Mouse (Mus musculus) cerebellum, postnatal 4 days (tissue): Measurements from ENCODE around the gene Acot2.
A peak's percentile ranks its signal among the peaks of the same experiment; 100 is the strongest.
"Not testable (repeated sequence)": the region's sequence is repeated elsewhere in the genome, so short reads cannot be mapped to it uniquely, and the experiment has no call there.

Experiments
- DNase-seq, 2 experiments: peaks; one replicate each; pipeline ENCODE4 v3.0.0; 2022; ENCODE audit warnings: low spot score in 2 of 2, mixed read lengths in 1 of 2

Acot2 gene

DNA sequence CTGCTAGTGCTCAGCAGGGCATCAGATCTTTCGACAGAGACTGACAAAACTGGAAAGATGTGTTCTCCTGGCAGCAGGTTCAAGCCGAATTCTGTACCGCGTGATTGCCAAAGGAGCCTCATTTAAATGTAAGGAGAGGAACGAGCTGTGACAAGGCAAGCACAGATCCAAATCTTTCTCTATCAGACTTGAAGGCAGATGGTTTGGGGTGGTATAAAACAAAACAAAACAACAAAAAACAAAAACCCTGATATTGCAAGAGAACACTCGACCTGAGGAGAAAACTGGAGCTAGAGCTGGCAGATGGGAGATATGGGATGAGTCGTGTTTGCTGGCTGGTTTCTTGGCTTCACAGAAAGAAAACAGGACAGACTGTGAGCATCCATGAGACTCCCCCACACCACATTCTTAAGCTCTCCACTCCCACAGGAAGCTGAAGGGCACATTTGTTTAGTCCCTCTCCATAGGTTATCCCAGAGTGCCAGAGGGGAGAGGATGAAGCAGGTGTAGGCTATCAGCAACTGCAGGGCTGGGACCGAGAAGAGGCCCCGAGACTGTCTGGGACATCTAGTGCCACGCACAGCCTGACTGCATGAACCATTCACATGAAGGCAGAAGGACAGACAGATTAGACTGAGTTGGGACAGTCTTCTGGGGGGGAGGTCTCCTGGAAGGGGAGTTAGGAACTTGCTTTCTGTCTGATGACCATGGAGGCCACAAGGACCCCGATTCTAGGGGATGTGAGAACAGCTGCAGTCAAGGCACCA is 10.9 kb downstream of the Acot2 start:
- DNase-seq = peak in 1 of 2 experiments; percentile 12

GRCm38 (mm10) chr12:83999237-83999636 is 11.6 kb downstream of the Acot2 start:
- DNase-seq = peak in 1 of 2 experiments; percentile 5

DNA sequence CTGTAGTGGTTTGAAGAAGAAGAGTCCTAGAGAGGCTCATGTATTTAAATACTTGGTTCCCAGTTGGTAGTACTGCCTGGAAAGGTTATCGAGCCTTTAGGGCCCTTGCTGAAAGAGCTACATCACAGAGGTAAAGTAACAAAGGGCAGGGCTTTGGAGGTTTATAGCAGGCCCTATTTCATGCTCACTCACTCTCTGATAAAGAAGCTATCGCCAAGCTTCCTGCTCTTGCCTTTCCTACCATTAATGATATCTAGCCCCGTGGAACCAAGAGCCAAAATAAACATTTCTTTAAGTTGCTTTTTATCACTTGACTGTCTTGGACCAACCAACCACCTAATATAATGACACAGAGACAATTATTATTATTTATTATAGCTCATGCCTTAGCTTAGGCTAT is 12.8 kb downstream of the Acot2 start:
- DNase-seq = no peak

DNA sequence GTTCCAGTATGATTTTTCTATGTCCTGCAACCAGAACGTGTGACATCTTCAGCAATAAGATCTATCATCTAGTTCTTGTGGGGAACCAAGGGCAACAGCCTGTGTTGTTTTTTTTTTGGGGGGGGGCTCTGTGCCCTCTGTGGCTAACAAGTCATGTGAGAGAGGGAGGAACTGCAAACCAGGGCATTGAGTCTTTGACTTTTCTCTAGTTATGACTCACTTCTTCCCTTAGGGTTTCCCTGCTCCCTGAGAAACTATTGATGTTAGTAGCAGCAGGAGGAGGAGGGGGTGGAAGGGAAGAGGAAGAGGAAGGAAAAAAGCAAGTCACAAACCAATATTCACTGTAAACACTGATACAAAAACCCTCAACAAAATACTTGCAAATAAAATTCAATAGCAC is 16.2 kb downstream of the Acot2 start:
- no peak for DNase-seq

DNA sequence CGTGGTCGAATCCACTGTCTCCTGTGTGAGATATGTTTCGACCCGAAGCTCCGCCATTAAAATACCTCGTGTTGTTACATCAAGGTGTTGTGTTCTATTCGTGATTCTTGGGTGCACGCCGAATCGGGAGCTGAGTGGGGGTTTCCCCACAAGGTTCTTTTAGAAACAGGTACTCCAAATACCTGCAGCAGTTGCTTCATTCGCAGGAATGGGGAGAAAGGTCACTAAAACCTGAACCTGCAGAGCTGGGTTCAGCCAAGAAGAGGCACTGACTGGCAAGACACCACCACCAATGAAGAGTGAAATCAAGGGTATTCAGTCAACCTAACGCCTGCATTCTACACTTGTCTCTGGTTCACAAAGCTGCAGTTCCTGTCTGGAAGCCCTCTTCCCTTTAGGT is 20.6 kb downstream of the Acot2 start:
- DNase-seq = no peak

- no peak for DNase-seq
Measured at GRCm38 (mm10) chr12:84008729-84009128, 21.1 kb downstream of the Acot2 start.

GRCm38 (mm10) chr12:84009171-84009965 is 21.7 kb downstream of the Acot2 start, which contains the start of gene Acot1:
Gene Acot1, plus strand, starts transcription at chr12:84009490.
- peak; percentile 30 to 55 for DNase-seq

DNA sequence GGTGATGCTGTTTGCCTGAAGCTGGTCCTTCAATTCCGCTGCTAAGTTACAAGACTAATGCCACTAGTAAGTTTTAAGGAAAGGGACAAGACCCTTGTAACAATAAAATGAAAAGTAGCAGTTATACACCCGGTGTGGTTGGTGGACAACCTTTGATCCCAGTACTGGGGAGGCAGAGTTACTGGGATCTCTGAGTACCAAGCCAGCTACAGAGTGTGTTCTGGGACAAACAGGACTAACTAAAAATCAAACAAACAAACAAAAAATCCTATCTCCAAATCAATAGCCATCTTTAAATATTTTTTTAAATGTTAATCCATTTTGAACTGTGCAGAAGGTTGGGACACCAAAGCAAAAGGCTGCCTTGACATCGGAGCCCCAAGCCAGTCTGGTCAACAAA is 22.5 kb downstream of the Acot2 start:
- DNase-seq = no peak

GRCm38 (mm10) chr12:84011251-84012040 is 23.8 kb downstream of the Acot2 start:
- peak; percentile 43 to 84 for DNase-seq

DNA sequence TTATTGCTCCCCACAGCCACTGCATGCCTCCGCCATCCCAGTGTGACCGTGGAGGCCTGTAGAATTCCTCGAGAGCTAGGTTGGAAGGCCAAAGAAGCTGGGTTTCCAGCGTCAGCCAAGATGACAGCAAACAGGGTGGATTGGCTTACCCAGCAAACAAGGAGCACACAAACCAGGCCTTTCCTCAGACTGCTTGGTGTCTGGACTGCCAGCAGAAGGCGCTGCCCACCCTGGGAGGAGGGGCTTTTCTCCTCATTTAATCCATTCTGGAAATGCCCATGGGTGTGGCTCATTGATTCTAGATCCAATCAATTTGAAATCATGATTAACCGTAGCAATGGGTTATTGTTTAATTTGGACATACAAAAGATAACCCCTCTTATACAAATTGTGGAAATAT is 25.5 kb downstream of the Acot2 start:
- peak in 1 of 2 experiments; percentile 15 for DNase-seq

- DNase-seq = no peak
Measured at GRCm38 (mm10) chr12:84013701-84014100, 26.0 kb downstream of the Acot2 start.

- DNase-seq = not testable (repeated sequence)
Measured at GRCm38 (mm10) chr12:84020528-84020927, 32.9 kb downstream of the Acot2 start.

- not testable (repeated sequence) for DNase-seq
Measured at GRCm38 (mm10) chr12:84022266-84022665, 34.6 kb downstream of the Acot2 start.

GRCm38 (mm10) chr12:84023052-84023745 is 35.5 kb downstream of the Acot2 start:
- DNase-seq = no peak

DNA sequence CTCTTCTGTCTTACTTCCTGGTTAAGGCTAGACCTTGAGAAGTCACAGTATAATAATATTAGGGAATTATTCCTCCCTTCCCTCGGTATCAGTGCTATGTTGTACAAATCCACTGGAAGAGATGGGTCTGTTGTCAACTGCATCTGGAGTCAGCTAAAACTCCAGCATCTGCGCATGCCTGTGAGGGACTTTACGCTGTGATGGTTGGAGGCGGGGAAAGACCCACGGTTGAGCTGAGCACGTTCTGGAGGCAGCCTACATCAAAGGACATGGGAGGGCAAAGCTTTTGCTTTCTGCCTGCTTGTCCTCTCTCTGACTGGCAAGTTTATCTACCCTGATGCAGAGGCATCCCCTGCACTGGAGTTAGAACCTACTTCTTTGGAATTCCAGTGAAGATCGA is 38.2 kb downstream of the Acot2 start:
- DNase-seq = no peak

GRCm38 (mm10) chr12:84028328-84028727 is 40.7 kb downstream of the Acot2 start:
- not testable (repeated sequence) for DNase-seq

DNA sequence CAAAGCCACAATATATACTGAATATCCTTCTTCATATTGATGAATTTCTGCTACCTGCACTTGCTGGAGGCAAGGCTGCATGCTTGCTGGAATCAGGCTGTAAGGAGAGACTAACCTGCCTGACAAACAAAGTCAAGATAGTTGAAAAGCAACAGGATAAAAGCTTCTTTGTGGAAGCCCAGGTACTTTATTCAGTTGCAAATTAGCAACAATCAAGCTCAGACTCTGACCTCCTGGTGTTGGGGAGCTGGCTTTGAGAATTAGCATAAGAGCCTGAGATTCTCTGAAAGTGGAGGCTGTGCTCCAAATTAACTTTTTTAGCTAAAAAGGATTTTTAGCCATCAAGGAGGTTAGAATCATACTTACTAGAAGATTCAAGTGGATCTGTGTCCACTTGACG is 41.4 kb downstream of the Acot2 start:
- DNase-seq = not testable (repeated sequence)

DNA sequence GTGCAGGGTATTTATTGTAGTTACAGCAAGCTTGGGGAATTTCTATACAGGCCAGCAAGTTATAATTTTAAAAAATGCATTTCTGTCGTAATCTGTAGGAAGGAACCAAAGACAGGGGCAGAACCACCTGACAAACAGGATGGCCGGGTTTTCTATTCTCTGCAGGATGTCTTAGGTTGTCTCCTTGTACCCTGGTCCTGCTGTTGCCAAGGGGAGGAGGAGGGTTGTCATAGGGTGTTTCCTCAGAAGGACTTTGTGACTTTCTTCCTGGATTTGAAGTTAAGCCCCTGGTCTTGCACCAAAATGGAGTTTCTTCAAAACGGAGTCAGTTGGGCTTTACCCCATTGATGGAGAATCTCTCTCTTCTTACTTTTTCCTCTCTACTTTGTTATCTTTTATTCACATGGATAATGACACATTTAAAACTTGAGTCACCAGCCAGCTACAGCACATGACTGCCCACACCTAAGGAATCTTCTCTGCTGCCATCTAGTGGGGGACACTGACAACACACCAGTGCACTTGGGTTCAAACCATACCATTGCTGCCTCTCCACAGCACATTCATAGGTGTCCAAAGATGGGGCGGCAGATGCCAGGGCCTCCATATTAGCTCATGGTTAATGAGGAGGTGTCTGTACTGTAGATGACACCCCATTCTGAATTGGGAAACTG is 43.1 kb downstream of the Acot2 start:
- DNase-seq = peak; percentile 39 to 72

DNA sequence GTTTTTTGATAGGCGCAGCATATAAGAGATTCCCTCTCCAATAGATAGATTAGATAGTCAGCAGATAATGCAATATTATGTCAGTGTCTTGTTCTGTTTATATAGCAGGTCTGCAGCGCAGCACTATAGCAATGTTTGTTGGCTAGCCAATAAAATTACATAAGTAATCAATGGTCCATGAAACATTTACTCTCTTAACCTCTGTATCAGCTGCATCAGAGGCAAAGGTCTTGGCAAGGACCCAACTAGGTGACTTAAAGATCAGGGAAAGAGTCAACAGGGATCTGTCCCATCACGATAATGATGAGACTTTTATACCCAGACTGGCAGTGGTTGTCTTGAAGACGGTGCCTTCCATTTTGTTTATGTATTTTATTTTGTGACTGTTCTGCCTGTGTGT is 45.2 kb downstream of the Acot2 start:
- no peak for DNase-seq

DNA sequence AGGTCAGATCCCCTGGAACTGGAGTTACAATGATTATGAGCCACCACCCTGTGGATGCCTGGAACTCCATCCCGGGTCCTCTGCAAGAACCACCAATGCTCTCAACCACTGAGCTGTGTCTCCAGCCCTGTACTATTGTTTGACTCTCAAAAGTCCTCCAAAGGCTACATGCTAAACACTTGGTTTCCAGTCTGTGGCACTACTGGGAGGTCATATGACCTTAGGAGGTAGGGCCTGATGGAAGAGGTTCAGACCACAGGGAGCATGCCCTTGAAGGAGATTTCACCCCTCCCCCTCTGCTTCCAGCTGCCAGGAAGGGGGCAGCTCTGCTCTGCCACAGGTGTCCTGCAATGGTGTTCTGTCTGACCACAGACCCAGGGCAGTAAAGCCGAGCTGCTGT is 45.6 kb downstream of the Acot2 start:
- not testable (repeated sequence) for DNase-seq

- no peak for DNase-seq
Measured at GRCm38 (mm10) chr12:84034108-84034507, 46.4 kb downstream of the Acot2 start.
